Mouse (Mus musculus) ovary, adult 18-20 months (tissue): ENCODE measurements around the gene Spats2.
A peak's percentile ranks its signal among the peaks of the same experiment; 100 is the strongest.
"Not testable (repeated sequence)": the region's sequence is repeated elsewhere in the genome, so short reads cannot be mapped to it uniquely, and the experiment has no call there.

Source experiments
- DNase-seq: peaks from one replicate; pipeline ENCODE4 v3.0.0; 2022; ENCODE audit warnings: low spot score, mixed read lengths

Gene Spats2

GRCm38 (mm10) chr15:99224208-99224911 is 98.6 kb downstream of the Spats2 start, which contains the start of gene Kcnh3:
TSS of gene Kcnh3 (plus strand) at chr15:99224861.
- DNase-seq, result peak; percentile 63

GRCm38 (mm10) chr15:99225081-99225810 is 99.5 kb downstream of the Spats2 start:
- no peak for DNase-seq

DNA sequence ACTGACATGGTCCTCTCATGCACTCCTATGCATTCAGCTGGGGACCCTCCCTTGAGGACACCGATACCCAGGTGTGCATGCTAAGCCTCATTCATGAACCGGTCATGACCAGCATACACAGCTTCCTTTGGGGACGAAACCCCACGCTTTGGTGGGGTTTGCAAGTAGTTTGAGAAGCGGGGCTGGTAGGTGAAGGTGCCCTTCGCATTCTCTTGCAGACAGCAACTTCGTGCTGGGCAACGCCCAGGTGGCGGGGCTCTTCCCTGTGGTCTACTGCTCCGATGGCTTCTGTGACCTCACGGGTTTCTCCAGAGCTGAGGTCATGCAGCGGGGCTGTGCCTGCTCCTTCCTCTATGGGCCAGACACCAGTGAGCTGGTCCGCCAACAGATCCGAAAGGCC is 100.4 kb downstream of the Spats2 start:
- no peak for DNase-seq

DNA sequence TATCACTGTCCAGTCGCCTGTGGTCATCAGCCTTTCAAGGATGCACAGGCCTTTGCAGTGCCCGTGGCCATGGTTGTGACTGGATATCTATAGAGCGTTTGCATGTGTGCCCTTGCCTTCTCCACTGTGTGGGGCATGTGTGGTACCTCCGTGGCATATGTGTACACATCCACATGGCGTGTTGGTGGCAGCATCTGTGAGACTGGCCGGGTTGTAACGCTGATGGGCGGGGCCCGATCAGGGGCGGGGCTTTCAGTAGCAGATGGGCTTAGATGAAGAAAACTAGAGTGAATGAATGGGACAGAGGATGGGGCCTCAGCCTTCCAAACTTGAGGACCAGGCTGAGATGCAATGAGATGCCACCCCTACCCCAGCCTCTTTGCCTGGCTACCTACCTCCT is 106.3 kb downstream of the Spats2 start:
- DNase-seq, result no peak

DNA sequence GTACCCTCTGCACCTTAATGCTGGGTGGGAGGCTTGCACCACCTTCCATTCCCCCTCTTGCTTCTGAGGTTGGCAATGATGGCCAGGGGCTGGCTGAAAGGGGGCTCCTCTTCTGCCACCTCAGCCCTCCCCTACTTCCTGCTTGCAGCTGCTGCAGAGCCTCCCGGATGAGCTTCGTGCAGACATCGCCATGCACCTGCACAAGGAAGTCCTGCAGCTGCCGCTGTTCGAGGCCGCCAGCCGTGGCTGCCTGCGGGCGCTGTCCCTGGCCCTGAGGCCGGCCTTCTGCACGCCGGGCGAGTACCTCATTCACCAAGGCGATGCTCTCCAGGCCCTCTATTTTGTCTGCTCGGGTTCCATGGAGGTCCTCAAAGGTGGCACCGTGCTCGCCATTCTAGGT is 108.0 kb downstream of the Spats2 start:
- no peak for DNase-seq

GRCm38 (mm10) chr15:99234326-99235010 is 108.8 kb downstream of the Spats2 start:
- no peak for DNase-seq

- DNase-seq, result no peak
These were observed 112.3 kb downstream of the Spats2 start for GRCm38 (mm10) chr15:99238006-99238405.

DNA sequence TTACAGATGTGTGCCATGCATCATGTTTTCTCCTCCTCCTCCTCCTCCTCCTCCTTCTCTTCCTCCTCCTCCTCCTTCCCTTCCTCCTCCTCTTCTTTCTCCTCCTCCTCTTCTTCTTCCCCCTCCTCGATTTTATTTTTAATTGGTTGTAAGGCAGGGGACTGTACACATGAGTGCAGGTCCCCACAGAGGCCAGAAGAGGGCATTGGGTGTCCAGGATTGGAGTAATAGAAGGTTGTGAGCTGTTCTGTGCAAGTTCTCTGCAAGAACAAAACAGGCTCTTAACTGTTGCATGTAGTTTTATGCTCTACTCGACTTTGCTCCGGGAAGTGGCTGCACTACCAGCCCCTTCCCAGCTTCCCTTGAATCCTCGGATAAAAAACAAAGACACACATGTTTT is 114.4 kb downstream of the Spats2 start:
- no peak for DNase-seq

DNA sequence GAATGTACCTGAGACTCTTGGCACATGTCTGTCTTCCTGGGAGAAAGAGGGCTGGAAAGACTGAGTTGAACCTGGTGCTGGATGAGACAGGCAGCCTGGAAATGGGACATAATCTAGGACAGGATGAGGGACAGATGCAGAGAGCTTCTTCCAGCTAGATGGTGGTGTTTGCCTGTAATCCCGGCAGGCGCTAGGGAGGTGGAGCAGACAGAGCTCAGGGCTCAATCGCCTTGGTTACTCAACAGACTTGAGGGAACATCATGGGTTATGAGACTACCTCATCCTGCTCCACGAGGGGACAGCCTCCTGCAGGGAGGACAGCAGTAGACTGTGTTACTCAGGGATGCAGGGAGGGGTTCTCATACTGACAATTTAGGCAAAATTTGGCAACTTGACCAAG is 115.5 kb downstream of the Spats2 start:
- no peak for DNase-seq

- no peak for DNase-seq
These were observed 116.3 kb downstream of the Spats2 start for GRCm38 (mm10) chr15:99242045-99242444.

- DNase-seq, result not testable (repeated sequence)
These were observed 121.0 kb downstream of the Spats2 start for GRCm38 (mm10) chr15:99246736-99247135.

DNA sequence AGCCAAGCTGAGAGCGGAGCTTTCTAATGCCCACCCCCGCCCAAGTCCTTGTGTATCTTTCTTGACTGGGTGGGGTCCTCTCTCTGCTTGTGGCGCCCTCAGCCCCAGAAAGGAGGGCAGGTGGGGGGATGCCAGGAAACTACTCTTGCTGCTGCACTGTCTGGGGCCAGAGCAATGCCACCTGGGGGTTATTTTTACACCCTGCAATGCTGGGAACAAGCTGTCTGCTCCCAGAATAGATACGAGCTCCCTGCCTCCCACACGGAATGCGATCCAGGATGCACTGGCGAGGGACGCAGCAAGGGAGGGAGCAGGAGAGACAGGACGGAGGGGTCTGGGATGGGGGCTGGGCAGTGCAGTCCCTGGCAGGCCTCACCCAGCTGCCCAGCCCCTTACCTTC is 123.3 kb downstream of the Spats2 start:
- no peak for DNase-seq

DNA sequence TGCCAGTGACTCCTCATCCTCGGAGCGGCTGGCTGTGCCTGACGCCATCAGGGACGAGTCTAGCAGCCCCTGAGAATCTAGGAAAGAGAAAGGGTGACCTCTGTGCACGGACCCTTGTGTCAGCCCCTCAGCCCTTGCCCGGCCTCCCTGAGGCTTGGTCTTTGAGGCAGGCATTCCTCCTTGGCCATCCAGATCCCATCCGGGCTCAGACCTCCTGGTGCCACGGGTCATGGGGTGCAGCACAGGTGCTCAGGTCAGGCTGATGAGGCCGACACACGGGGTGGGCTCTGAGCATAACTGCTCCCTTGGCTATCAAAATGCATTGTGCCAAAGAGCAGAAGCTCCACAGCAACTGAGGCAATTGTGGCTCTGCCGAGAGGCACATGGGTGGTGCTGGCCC is 124.2 kb downstream of the Spats2 start:
- DNase-seq, result no peak

GRCm38 (mm10) chr15:99251111-99251510 is 125.4 kb downstream of the Spats2 start:
- not testable (repeated sequence) for DNase-seq

GRCm38 (mm10) chr15:99251626-99252380 is 126.1 kb downstream of the Spats2 start, which contains the start of gene Mcrs1:
TSS of gene Mcrs1 (minus strand) at chr15:99251961.
- DNase-seq, result peak; percentile 97

DNA sequence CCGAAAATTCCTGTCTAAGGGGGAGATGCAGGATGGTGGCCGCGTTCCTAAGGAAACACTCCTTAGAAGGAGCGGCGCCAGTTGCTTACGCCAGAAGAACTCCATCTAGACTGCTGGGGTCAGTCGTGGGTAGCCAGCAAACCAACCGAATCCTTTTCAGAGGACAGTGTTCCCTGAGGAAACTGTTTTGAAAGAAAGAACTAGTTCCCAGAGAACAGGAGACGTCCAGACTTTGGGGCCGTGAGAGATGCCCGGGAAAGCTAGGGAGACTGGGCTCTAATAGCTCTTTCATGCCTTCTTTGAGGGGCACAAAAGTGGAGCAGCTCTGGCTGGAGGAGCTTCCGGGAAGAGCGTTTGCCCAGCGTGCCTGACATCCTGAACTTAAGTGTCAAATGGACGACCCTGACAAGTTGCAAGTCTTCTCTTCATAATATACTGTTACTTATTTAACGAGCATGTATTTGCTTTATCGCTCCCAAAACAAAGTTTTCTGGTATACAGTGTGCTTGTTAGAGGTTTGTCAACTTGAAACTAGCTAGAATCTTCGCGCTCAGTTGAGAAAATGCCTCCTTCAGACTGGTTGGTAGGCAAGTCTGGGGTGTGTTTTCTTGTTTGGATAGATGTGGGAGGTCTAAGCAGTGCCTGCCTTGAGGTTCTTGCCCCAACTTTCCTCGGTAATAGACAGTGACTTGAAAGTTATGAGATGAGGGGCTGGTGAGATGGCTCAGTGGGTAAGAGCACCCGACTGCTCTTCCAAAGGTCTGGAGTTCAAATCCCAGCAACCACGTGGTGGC is 126.9 kb downstream of the Spats2 start:
- no peak for DNase-seq

GRCm38 (mm10) chr15:99253175-99253479 is 127.4 kb downstream of the Spats2 start:
- not testable (repeated sequence) for DNase-seq

DNA sequence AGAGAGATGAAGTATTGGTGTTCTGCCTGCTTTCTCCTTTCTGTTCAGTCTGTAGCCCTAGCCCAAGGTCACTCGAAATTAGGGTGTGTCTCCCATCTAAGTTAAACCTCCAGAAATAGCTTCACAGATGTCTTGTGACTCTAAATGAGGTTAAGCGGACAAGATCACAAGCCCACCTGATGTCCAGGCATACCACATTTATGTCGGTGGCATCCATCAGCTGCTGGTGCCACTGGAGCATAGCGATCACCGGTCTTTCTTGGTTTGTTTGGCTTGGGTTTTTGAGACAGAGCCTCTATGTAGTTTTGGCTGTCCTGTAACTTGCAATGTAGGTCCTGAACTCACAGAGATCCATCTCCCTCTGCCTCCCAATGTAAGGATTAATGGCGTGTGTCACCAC is 128.1 kb downstream of the Spats2 start:
- DNase-seq, result no peak

- DNase-seq, result no peak
These were observed 128.8 kb downstream of the Spats2 start for GRCm38 (mm10) chr15:99254477-99255005.

DNA sequence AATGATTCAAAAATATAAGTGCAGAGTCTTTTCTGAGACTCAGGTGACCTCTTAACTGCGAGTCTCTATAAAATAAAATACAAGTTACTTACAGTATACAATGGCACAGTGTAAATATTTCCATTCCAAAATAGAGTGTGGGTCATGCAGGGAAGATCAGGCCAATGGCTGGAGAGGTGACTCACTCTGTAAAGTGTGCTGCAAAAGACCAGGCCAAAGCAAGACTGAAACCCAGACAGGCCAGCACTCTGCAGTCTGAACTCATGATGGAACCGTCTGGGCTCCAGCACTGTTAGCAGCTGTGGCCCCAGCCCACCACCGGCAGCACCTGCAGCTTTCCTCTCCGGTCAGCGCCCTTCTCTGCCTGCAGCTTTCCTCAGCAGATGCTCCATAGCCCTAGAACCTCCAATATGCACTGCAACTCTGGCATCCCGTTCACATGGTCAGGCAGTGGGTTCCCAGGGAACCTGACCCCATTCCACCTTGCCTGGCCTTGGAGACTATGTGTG is 129.6 kb downstream of the Spats2 start:
- no peak for DNase-seq

GRCm38 (mm10) chr15:99259167-99259729 is 133.5 kb downstream of the Spats2 start:
- DNase-seq, result no peak
